In the genomic region with DNA sequence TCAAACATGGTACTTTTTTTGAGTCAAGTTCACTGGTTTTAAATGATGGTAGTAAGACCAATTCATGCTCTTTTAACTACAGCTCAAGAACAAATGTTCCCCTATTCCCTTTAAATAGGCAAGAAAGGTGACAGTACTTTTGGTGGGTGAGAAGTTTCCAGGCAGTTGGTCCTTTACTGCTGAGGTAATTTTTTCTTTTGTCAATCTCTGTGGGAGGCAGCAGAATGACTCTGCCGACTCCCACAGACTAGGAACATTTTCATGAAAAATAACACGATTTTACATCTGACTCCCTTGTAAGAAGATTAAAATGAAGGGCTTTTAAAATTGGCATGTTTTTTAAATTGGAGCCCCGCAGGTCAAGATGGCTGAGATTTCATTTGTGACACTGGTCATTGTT, we compare ENCODE assay signal across 24 mouse cellular contexts.
DNase-seq lines count a peak whose midpoint lies in the region; ATAC-seq and TF ChIP-seq lines count a peak whose summit lies in the region.
"Had no signal": no experiment of that assay in that cellular context is flagged by ENCODE, and none has a peak within 500 bp of the region (broad histone marks: within the 10 kb centered on the region; RNA-seq: fewer than 3 reads in every experiment).

No protein-coding gene starts in this region.

- intact Hi-C loops in left cerebral cortex, adult 2 months (cut with DNase I), result no loop called here

- no peak for TF ChIP-seq CTCF in left cerebral cortex, adult 2 months (IDR thresholded peaks at IDR 0.05)

- no peak overlapping the region for H3K4me3 ChIP-seq in left cerebral cortex, adult 2 months
- H3K4me3 ChIP-seq: embryonic facial prominence, embryonic 10.5 days; embryonic facial prominence, embryonic 12.5 days; forebrain, embryonic 13.5 days; forebrain, embryonic 15.5 days had no signal

- no peak for DNase-seq in frontal cortex, postnatal 10 days (ENCODE audit: low spot score in 2 of 2)
- DNase-seq in left cerebral cortex, adult 11 months (ENCODE audit: low spot score), result peak; percentile 4
- DNase-seq in left cerebral cortex, adult 2 months (ENCODE audit: extremely low spot score in 1 of 2, low spot score in 2 of 2), result no peak
- peak; percentile 54 for DNase-seq in brain, adult 2 months (ENCODE audit: low read depth, low spot score)
- DNase-seq in telencephalon, adult 2 months (ENCODE audit: low read depth, low spot score), result peak; percentile 46
- no peak for DNase-seq in lung, adult 18-20 months
- DNase-seq: adrenal gland, adult 8-10 months; adrenal gland, postnatal 14 days; adrenal gland, postnatal 36 days; B cell, adult 2 months; cerebellum, adult 11 months; cerebellum, adult 18-20 months; cerebellum, adult 8-10 months; cerebellum, adult 9-11 months; cerebellum, postnatal 14 days; cerebellum, postnatal 36 days had no signal

- ATAC-seq in frontal cortex, adult (ENCODE audit: low TSS enrichment), result peak; percentile 80
- ATAC-seq: activated CD4-positive, CD25-positive, alpha-beta regulatory T cell, adult 4 months; CD4-positive, CD25-positive, alpha-beta regulatory T cell, adult 4 months; forebrain, embryonic 13.5 days; forebrain, embryonic 15.5 days; Patski had no signal

- no peak overlapping the region; the same call in 1 of the 2 replicates for H3K27ac ChIP-seq in left cerebral cortex, adult 2 months
- H3K27ac ChIP-seq: embryonic facial prominence, embryonic 10.5 days; embryonic facial prominence, embryonic 12.5 days; forebrain, embryonic 13.5 days; forebrain, embryonic 15.5 days had no signal

Comparison
In these comparisons a context has a peak if more than half of its experiments do, and no peak if none do; other contexts are left out.
1. DNase-seq: peak in left cerebral cortex, adult 11 months (single experiment), brain, adult 2 months (single experiment) and telencephalon, adult 2 months (single experiment); none in frontal cortex, postnatal 10 days (0 of 2), left cerebral cortex, adult 2 months (0 of 2) and lung, adult 18-20 months (0 of 2).